Mouse (Mus musculus) inflammation-experienced regulatory T-cells, adult 6 months (primary cell): ENCODE measurements at regions not wholly inside any gene's neighbourhood (a gene's known extent, or its start where the extent isn't known, plus 50 kb on each side); places are given as distances from the start of the nearest gene placed in this dataset.

Source experiments
- ATAC-seq: one replicate; pipeline ENCODE4 v1.8.0; 2017

DNA sequence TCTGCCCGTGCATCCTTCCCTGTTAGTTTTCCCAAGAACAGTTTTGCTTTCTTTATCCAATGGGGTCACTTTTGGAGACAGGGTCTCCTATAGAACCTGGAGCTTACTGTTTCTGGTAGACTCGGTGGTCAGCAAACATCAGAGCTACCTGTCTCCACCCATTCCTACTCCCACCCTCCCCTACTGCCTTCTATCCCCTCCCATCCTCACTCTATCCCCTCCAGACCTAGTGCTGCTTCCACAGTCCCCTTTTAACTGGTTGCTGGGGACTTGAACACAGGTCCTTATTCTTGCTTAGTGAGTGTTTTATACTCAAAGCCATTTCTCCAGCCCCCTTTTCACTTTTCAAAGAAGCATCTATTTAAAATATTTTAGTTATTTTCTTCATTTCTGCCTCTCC, 189.4 kb upstream of the Fat4 start:
- ATAC-seq = no peak

DNA sequence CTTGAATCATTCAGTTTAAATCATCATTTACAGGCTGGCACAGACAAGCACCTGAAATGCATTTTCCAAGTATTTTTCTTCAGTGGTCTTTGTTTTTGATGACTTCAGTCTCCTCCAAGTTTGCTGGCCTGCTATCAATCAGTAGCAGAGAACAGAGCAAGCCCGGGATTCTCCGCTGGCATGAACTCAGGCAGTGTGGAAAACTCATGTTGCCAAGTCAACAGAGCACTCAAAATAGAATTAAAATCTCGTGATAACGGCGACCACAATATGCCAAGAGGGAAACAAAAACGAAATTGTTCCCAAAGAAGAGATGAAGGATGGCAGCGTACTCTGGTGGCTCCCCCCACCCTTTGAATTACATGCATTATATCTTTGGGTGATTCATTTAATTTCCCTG, 190.9 kb upstream of the Fat4 start:
- no peak for ATAC-seq

GRCm38 (mm10) chr3:38692768-38693167, 194.0 kb upstream of the Fat4 start:
- no peak for ATAC-seq

DNA sequence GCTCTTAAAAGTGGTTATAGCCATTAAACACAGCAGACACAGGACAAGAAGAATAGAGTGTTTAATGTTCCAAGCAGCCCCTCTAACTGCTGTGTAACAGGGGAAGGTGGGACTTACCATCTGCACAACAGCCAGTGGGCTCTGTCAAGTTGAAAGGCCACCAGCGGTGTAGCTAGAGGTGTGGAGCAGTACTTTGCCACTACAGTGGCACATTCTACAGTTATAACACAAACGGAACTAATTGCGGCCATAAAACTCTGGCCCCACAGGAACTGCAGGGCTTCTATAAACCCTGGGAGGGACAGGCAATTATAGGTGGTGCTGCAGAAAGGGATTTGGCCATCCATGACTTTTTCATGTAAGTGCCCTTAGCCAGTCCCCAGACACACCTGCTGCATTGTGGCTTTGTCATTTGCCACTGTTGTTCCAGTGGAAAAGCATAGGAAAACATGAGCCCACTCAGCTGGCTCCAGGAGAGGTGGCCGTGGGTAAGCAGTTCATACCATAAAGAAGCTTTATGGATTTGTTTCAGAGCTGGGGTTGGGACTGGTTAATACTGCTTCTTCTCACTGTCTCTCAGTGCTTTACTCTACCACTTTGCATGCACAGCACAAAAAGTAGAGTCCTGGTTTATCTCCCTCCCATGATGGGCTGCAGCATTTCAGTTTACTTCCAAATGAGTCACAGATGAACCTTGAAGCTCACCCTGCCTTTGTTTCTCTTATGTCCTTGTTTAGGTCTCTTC, 199.8 kb upstream of the Ankrd50 start:
- ATAC-seq = no peak

GRCm38 (mm10) chr3:38663670-38664494, 179.2 kb upstream of the Ankrd50 start:
- no peak for ATAC-seq

DNA sequence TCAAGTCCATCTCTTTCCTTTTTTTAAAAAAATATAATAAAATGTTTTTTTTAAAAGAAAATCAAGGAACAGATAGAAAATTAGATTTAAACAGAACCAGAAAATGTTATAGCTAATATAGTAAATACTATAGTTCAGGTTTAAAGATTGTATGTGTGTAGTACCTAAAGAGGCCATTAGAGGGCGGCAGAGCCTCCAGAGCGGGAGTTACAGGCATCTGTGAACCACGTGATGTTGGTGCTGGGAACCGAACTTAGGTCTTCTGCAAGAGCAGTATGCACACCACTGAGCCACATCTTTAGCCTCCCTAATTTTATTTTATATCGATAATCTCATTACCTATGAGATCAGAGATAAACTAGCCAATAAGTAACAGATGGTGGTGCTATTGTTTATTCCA, 178.4 kb upstream of the Ankrd50 start:
- ATAC-seq = no peak

- no peak for ATAC-seq
Measured at GRCm38 (mm10) chr3:38656790-38657189, 172.1 kb upstream of the Ankrd50 start.

GRCm38 (mm10) chr3:38653928-38654327, 169.3 kb upstream of the Ankrd50 start:
- no peak for ATAC-seq

DNA sequence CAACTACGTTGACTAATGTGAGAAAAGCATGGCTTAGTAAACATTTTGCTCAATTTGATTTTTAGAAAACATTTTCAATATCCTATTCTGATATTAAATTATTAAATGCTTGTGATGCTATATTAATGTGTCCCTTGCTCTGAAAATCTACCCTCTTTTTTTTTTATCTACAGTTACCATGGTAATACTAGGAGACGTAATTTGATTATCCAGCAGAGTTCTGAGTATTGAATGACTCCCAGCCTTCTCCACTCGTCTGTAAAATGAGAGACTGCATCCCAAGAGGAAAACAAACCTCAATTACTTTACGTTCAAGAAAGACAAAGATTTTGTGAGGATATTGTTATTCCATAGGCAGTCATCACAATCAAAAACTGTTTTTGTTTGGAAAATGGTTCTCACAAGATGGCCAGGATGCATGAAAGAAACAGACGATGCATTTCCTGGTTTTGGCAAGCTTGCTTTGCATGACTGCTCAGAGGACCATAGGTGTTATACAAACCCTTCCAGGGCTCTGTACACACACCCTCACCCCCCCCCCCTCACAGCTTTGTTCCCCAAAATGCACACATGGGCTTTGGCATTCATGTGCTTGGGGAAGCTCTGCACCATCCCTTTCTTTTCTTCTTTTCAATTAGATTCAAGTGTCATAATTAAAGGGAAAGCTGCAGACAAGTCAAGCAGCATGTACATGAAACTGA, 168.5 kb upstream of the Ankrd50 start:
- ATAC-seq = no peak

DNA sequence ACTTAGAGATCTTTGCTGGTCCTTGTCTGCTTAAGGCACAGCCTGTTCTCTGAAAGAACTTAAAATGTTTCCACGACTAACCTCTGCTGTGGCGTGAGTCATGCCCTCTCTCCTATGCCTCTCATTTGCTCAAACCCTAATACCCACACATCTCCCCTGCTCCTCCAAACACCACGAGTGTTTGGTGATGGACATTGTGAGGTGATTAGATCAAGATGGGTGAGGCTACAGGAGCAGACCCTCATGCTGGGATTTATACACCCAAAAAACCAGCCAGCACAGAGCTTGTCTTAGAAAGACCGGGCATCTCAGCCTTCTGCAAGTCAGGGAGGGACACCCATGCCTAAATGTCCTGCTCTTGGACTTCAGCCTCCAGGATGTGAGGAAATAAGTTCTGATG, 165.5 kb upstream of the Ankrd50 start:
- no peak for ATAC-seq

DNA sequence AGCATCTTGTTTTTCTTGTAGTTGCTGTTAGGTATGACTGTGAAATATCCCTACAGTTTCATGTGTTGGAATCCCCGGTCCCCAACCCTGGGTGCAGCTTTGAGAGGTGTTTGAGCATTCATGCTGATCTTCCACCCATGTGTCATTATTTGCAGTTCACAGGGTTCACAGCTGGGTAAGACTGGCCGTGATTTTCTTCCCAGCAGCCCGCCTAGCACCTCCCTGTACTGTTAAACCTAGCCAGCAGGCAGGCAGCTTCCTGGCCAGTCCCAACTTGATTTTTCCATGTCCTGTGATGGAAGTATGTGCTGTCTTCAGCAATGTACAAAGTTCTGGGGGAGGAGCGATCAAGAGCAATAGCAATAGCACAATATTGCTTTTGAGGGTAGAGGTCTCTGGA, 164.0 kb upstream of the Ankrd50 start:
- ATAC-seq = no peak

- ATAC-seq = no peak
Measured at GRCm38 (mm10) chr3:38647737-38648330, 163.2 kb upstream of the Ankrd50 start.

GRCm38 (mm10) chr3:38641733-38642132, 157.1 kb upstream of the Ankrd50 start:
- no peak for ATAC-seq

GRCm38 (mm10) chr3:38636806-38637205, 152.2 kb upstream of the Ankrd50 start:
- ATAC-seq = no peak

GRCm38 (mm10) chr3:38633347-38633746, 148.7 kb upstream of the Ankrd50 start:
- no peak for ATAC-seq

DNA sequence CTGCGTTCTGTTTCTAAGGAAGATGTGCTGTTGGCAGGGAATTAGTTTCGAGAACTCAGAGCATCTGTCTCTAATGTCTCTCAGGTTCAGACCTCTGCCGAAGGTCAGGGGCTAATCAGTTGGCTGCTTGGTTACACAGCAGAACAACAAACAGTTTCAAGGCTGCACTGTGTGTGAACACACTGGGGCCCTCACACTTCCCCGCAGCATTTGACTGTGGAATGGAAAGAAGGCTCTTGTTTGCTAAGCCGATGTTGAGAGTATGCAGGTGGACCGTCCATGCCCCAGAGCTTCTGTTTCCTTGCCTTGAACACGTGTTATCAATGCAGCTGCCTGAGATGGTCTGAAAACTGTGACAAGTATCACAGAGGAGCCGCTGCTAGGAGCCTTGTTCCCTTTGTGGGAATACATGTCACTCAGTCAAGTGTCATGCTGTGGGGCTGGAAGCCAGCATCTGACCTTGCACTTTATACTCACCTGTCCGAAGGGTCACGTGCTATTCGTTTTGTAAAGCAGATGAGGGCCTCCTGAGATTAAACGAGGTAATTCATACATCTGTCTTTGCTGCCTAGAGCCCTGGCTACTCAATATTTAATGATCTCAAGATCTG, 141.0 kb upstream of the Ankrd50 start:
- ATAC-seq = no peak

- no peak for ATAC-seq
Measured at GRCm38 (mm10) chr3:38617989-38618388, 133.3 kb upstream of the Ankrd50 start.

DNA sequence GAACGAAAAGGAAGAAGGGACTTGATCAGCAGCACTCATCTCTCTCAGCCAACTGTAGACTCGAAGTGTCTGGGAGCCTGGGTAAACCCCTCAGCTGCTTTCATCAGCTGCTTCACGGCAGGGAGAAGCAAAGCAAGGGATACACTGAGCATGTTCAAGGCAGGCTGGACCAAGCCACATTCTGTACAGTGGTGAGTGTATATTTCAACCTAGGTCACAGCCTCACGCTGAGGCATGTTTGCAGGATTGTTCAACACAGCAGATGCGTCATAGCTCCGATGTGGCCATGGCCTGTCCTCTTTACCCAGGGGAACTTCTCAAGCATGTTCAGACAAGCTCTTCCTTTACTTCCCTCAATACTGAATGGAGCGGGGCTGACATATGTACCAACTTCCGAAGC, 132.6 kb upstream of the Ankrd50 start:
- no peak for ATAC-seq

DNA sequence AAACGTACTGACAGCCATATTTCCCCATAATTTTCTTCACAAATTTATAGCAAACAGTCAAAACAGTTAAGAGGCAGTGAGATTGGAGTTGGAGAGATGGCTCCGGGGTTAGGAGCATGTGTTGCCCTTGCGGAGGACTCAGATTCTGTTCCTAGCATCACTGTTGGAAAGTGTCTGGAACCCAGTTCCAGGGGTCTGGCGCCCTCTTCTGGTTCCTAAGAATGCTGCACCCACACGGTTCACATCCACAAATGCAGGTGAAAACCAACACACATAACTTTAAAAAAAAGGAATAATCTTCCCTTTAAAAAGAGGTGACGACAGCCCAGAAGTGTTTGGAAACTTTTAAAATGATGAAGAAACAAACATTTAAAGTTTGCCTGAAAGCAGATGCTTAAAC, 129.1 kb upstream of the Ankrd50 start:
- no peak for ATAC-seq

GRCm38 (mm10) chr3:38591531-38591930, 106.9 kb upstream of the Ankrd50 start:
- no peak for ATAC-seq

DNA sequence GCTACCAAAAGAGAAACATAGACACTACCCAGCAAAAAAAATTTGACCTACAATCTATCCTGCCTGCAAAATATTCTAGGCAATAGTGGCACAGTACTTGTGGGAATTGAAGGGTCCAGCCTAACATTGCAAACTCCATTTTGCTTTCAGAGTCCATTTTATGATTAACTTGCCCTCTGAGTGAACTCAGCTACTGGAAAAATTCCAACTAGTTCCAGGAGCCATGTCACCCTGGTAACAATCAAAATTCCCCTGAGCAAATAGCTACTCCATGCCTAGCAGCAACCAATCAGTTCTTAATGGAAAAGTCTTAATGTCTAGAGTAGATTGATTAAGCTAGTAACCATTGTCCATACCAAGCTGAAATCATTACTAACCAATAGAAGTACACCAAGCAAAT, 104.3 kb upstream of the Ankrd50 start:
- ATAC-seq = no peak

- ATAC-seq = no peak
Measured at GRCm38 (mm10) chr3:38585509-38585908, 100.9 kb upstream of the Ankrd50 start.

GRCm38 (mm10) chr3:38579781-38580180, 95.1 kb upstream of the Ankrd50 start:
- no peak for ATAC-seq
